Mouse (Mus musculus): ENCODE measurements around the gene Frmpd4. TPM values are rescaled to one million over a fixed set of nuclear protein-coding genes. Genes with fewer than 3 reads are reported as not detected.

The Frmpd4 gene
- polyA plus RNA-seq, 1 experiment, result 0.05 TPM

- Histone ChIP-seq H3ac (ENCODE audit: control insufficient read depth, insufficient read length) (no peak overlapping the region), H3K79me2 (ENCODE audit: control insufficient read depth, insufficient read depth) (no peaks in the 10 kb centered on the region), H3K4me2 (ENCODE audit: low read depth) (no peak overlapping the region), H3K4me3 (no peak overlapping the region), H3K36me3 (ENCODE audit: control insufficient read depth, insufficient read depth) (no peaks in the 10 kb centered on the region), H3K27me3 (ENCODE audit: control insufficient read depth, insufficient read depth, insufficient read length) (no peaks in the 10 kb centered on the region)
- TF ChIP-seq SRF (IDR thresholded peaks at IDR 0.05; ENCODE audit: control insufficient read depth, insufficient read length, low read depth) (no peak), MYOD1 (IDR thresholded peaks at IDR 0.05; ENCODE audit: control insufficient read depth in 1 of 3, insufficient read length in 2 of 3, low read depth in 2 of 3) (peak in 1 of 3 experiments; percentile 46)
Observed at GRCm38 (mm10) chrX:167497780-167498179, 1079.3 kb downstream of the Frmpd4 start.

DNA sequence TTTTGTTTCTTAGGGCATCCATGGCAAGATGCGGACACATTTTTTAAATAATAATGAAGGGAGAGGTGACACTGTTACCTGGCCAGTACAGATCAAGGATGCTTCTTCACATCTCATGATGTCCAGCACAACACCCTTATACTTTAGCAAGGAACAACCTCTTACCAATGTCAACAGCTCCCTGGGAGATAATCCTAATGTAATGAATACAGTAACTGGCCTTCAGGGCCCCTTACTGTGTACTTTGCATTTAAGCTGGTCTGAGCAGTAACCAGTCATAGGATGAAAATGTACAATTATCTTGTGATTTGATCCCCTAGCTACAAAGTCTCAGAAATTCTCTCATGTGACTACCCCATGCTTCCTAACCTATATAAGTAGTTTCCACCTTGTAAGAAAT is 1084.8 kb downstream of the Frmpd4 start:
- no peaks in the 10 kb centered on the region for H3K27me3 ChIP-seq (ENCODE audit: control insufficient read depth, insufficient read depth, insufficient read length)
- H3K79me2 ChIP-seq (ENCODE audit: control insufficient read depth, insufficient read depth), result no peaks in the 10 kb centered on the region
- H3K4me3 ChIP-seq, result no peak overlapping the region
- no peak overlapping the region for H3ac ChIP-seq (ENCODE audit: control insufficient read depth, insufficient read length)
- TF ChIP-seq TCF12 (IDR thresholded peaks at IDR 0.05; ENCODE audit: insufficient read depth, poor library complexity, severe bottlenecking) (no peak), CEBPB (IDR thresholded peaks at IDR 0.05; ENCODE audit: insufficient read depth, poor library complexity, severe bottlenecking) (no peak), REST (IDR thresholded peaks at IDR 0.05; ENCODE audit: insufficient read depth, insufficient read length) (no peak), E2F4 (IDR thresholded peaks at IDR 0.05; ENCODE audit: insufficient read depth) (no peak), MYOG (IDR thresholded peaks at IDR 0.05; ENCODE audit: control insufficient read depth in 1 of 3, insufficient read depth in 1 of 3, insufficient read length in 2 of 3, low read depth in 2 of 3) (no peak), MYOD1 (IDR thresholded peaks at IDR 0.05; ENCODE audit: control insufficient read depth in 1 of 3, insufficient read length in 2 of 3, low read depth in 2 of 3) (no peak)
- H3K4me2 ChIP-seq (ENCODE audit: low read depth), result no peak overlapping the region
- H3K36me3 ChIP-seq (ENCODE audit: control insufficient read depth, insufficient read depth), result no peaks in the 10 kb centered on the region

GRCm38 (mm10) chrX:167491589-167492207 is 1085.3 kb downstream of the Frmpd4 start:
- Histone ChIP-seq H3ac (ENCODE audit: control insufficient read depth, insufficient read length) (no peak overlapping the region), H3K36me3 (ENCODE audit: control insufficient read depth, insufficient read depth) (no peaks in the 10 kb centered on the region), H3K4me3 (no peak overlapping the region), H3K4me2 (ENCODE audit: low read depth) (no peak overlapping the region), H3K79me2 (ENCODE audit: control insufficient read depth, insufficient read depth) (no peaks in the 10 kb centered on the region), H3K27me3 (ENCODE audit: control insufficient read depth, insufficient read depth, insufficient read length) (no peaks in the 10 kb centered on the region)
- TF ChIP-seq REST (IDR thresholded peaks at IDR 0.05; ENCODE audit: insufficient read depth, insufficient read length) (no peak), TCF12 (IDR thresholded peaks at IDR 0.05; ENCODE audit: insufficient read depth, poor library complexity, severe bottlenecking) (no peak), MYOD1 (IDR thresholded peaks at IDR 0.05; ENCODE audit: control insufficient read depth in 1 of 3, insufficient read length in 2 of 3, low read depth in 2 of 3) (no peak), POLR2A (IDR thresholded peaks at IDR 0.05; ENCODE audit: insufficient read length, low read depth) (no peak), POLR2AphosphoS2 (IDR thresholded peaks at IDR 0.05; ENCODE audit: insufficient read length, low read depth) (no peak), MYOG (IDR thresholded peaks at IDR 0.05; ENCODE audit: control insufficient read depth in 1 of 3, insufficient read depth in 1 of 3, insufficient read length in 2 of 3, low read depth in 2 of 3) (no peak), MAX (IDR thresholded peaks at IDR 0.05; ENCODE audit: low read depth) (no peak)

DNA sequence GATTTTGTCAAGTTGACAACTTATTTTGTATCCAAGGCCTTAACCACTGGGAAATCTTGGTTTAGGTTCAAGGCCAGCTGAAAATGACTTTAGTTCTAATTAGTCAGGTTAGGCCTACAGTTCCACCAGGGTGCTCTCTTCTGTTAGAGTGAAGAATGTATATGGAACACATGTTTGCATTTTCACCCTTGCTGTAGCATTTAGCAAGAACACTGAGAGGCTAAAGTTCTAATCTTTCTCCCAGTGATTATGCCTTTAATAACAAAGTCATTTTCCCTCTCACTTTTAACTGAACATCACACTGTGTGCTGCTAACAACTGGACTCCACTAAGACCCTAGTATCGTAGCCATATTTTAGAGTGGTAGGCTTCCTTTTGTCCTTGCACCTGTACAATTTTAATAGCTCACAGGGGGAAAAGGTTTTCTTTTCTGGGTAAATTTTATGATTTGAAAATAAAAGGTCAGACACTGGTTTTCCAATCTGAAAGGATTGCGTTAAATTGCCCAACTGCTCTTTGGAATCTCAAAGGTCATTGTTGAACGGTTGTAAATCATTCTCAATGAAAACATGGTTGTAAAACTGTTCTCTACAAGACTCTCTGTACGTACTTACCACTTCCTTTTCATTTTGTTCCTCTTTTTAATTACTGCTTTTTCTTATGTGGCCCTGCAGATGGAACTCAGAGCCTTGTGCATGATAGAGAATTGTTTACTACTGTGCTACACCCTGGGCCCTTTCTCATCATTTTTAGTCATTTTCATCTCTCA is 1093.4 kb downstream of the Frmpd4 start:
- Histone ChIP-seq H3K36me3 (ENCODE audit: control insufficient read depth, insufficient read depth) (no peaks in the 10 kb centered on the region), H3ac (ENCODE audit: control insufficient read depth, insufficient read length) (no peak overlapping the region), H3K4me3 (no peak overlapping the region), H3K79me2 (ENCODE audit: control insufficient read depth, insufficient read depth) (no peaks in the 10 kb centered on the region), H3K4me2 (ENCODE audit: low read depth) (no peak overlapping the region), H3K27me3 (ENCODE audit: control insufficient read depth, insufficient read depth, insufficient read length) (no peaks in the 10 kb centered on the region)
- TF ChIP-seq E2F4 (IDR thresholded peaks at IDR 0.05; ENCODE audit: insufficient read depth) (no peak), USF1 (IDR thresholded peaks at IDR 0.05; ENCODE audit: low read depth) (no peak), TCF12 (IDR thresholded peaks at IDR 0.05; ENCODE audit: insufficient read depth, poor library complexity, severe bottlenecking) (no peak), POLR2A (IDR thresholded peaks at IDR 0.05; ENCODE audit: insufficient read length, low read depth) (no peak), CEBPB (IDR thresholded peaks at IDR 0.05; ENCODE audit: insufficient read depth, poor library complexity, severe bottlenecking) (no peak), TCF3 (IDR thresholded peaks at IDR 0.05; ENCODE audit: insufficient read length, low read depth) (no peak), SRF (IDR thresholded peaks at IDR 0.05; ENCODE audit: control insufficient read depth, insufficient read length, low read depth) (no peak), MYOD1 (IDR thresholded peaks at IDR 0.05; ENCODE audit: control insufficient read depth in 1 of 3, insufficient read length in 2 of 3, low read depth in 2 of 3) (no peak), MYOG (IDR thresholded peaks at IDR 0.05; ENCODE audit: control insufficient read depth in 1 of 3, insufficient read depth in 1 of 3, insufficient read length in 2 of 3, low read depth in 2 of 3) (no peak), REST (IDR thresholded peaks at IDR 0.05; ENCODE audit: insufficient read depth, insufficient read length) (no peak), POLR2AphosphoS2 (IDR thresholded peaks at IDR 0.05; ENCODE audit: insufficient read length, low read depth) (no peak), MAX (IDR thresholded peaks at IDR 0.05; ENCODE audit: low read depth) (no peak)

DNA sequence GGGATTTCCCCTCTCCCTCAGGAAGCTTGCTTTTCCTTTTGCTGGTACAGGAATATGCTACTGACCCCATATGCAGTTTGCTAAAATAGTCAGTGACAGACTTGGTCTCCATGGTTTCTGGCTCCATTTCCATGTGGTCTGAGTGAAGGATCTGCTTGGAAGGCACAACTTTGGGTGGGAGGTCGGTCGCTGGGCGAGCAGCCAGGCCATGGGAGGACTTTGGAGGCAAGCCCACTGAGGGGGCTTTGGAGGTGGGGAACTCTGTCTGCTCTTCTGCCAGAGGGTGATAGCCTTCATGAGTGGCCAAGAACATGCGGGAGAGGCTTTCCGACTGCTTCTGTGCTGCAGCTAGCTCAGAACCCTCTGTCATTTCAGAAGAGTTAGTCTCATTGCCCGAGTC is 1099.4 kb downstream of the Frmpd4 start:
- TF ChIP-seq MYOG (IDR thresholded peaks at IDR 0.05; ENCODE audit: control insufficient read depth in 1 of 3, insufficient read depth in 1 of 3, insufficient read length in 2 of 3, low read depth in 2 of 3), result no peak
- no peak for TF ChIP-seq MYOD1 (IDR thresholded peaks at IDR 0.05; ENCODE audit: control insufficient read depth in 1 of 3, insufficient read length in 2 of 3, low read depth in 2 of 3)
- no peak for TF ChIP-seq TCF12 (IDR thresholded peaks at IDR 0.05; ENCODE audit: insufficient read depth, poor library complexity, severe bottlenecking)
- no peak for TF ChIP-seq REST (IDR thresholded peaks at IDR 0.05; ENCODE audit: insufficient read depth, insufficient read length)
- TF ChIP-seq E2F4 (IDR thresholded peaks at IDR 0.05; ENCODE audit: insufficient read depth), result no peak
- no peak for TF ChIP-seq POLR2A (IDR thresholded peaks at IDR 0.05; ENCODE audit: insufficient read length, low read depth)
- no peak for TF ChIP-seq USF1 (IDR thresholded peaks at IDR 0.05; ENCODE audit: low read depth)
- TF ChIP-seq MAX (IDR thresholded peaks at IDR 0.05; ENCODE audit: low read depth), result no peak
- TF ChIP-seq POLR2AphosphoS2 (IDR thresholded peaks at IDR 0.05; ENCODE audit: insufficient read length, low read depth), result no peak
- no peak for TF ChIP-seq SRF (IDR thresholded peaks at IDR 0.05; ENCODE audit: control insufficient read depth, insufficient read length, low read depth)
- no peak for TF ChIP-seq TCF3 (IDR thresholded peaks at IDR 0.05; ENCODE audit: insufficient read length, low read depth)
- no peak for TF ChIP-seq CEBPB (IDR thresholded peaks at IDR 0.05; ENCODE audit: insufficient read depth, poor library complexity, severe bottlenecking)
- no peak overlapping the region for H3K4me3 ChIP-seq

More for the DNA sequence above, 1099.4 kb downstream of the Frmpd4 start:
- no peaks in the 10 kb centered on the region for H3K79me2 ChIP-seq (ENCODE audit: control insufficient read depth, insufficient read depth)
- no peaks in the 10 kb centered on the region for H3K36me3 ChIP-seq (ENCODE audit: control insufficient read depth, insufficient read depth)
- H3K4me2 ChIP-seq (ENCODE audit: low read depth), result no peak overlapping the region
- no peaks in the 10 kb centered on the region for H3K27me3 ChIP-seq (ENCODE audit: control insufficient read depth, insufficient read depth, insufficient read length)
- no peak overlapping the region for H3ac ChIP-seq (ENCODE audit: control insufficient read depth, insufficient read length)

All from myocyte (in vitro differentiated cells).